13 mouse cellular contexts compared by ENCODE assay signal in genomic region chr13:45511706-45512435, GRCm38 (mm10). TPM values are rescaled to one million over a fixed set of nuclear protein-coding genes. Genes with fewer than 3 reads are reported as not detected.
DNase-seq lines count a peak whose midpoint lies in the region; ATAC-seq lines count a peak whose summit lies in the region.
"Had no signal": no experiment of that assay in that cellular context is flagged by ENCODE, and none has a peak within 500 bp of the region (broad histone marks: within the 10 kb centered on the region; RNA-seq: fewer than 3 reads in every experiment).

No protein-coding gene starts in this region.

- ATAC-seq in heart, embryonic 12.5 days (ENCODE audit: insufficient number of reproducible peaks, low FRiP score), result no peak
- no peak for ATAC-seq in lung, embryonic 16.5 days (ENCODE audit: low read depth)
- ATAC-seq in stomach, embryonic 15.5 days (ENCODE audit: insufficient read depth, low FRiP score, low read depth), result peak; percentile 43; the same call in 1 of the 2 replicates
- ATAC-seq: activated CD4-positive, CD25-positive, alpha-beta regulatory T cell, adult 4 months had no signal

- no peaks in the 10 kb centered on the region for H3K27me3 ChIP-seq in heart, embryonic 12.5 days (replicated peaks)
- H3K27me3 ChIP-seq in lung, embryonic 16.5 days (ENCODE audit: control insufficient read depth, insufficient read depth, low read depth, low read length), result no peaks in the 10 kb centered on the region
- no peaks in the 10 kb centered on the region for H3K27me3 ChIP-seq in stomach, embryonic 15.5 days (replicated peaks)
- H3K27me3 ChIP-seq: neural tube, embryonic 12.5 days had no signal

- no peak for DNase-seq in heart, postnatal 36 days
- DNase-seq in lung, postnatal 10 days, result no peak
- DNase-seq in kidney, postnatal 14 days, result peak; percentile 38
- DNase-seq in embryo, embryonic 11 days, result no peak
- no peak for DNase-seq in natural killer cell, adult 2 months (ENCODE audit: low spot score in 2 of 2)
- DNase-seq: gastrocnemius, postnatal 10 days; right cerebral cortex, postnatal 14 days; thymus, postnatal 25 days had no signal

- peak overlapping the region; percentile 38 for H3K4me2 ChIP-seq in heart, embryonic 12.5 days
- H3K4me2 ChIP-seq in lung, embryonic 16.5 days (ENCODE audit: low read depth, low read length), result no peak overlapping the region
- no peak overlapping the region for H3K4me2 ChIP-seq in stomach, embryonic 15.5 days
- H3K4me2 ChIP-seq: neural tube, embryonic 12.5 days had no signal

- peak overlapping the region; percentile 63 for H3K27ac ChIP-seq in heart, embryonic 12.5 days (ENCODE audit: poor library complexity, severe bottlenecking)
- H3K27ac ChIP-seq in lung, embryonic 16.5 days (ENCODE audit: low read length), result peak overlapping the region; percentile 48; the same call in 1 of the 2 replicates
- peak overlapping the region; percentile 52 for H3K27ac ChIP-seq in stomach, embryonic 15.5 days
- H3K27ac ChIP-seq: neural tube, embryonic 12.5 days had no signal

- intact Hi-C loops in heart, postnatal 36 days (cut with DNase I), result no loop called here

- peaks cover 79% of the 10 kb centered on the region for H3K4me1 ChIP-seq in heart, embryonic 12.5 days (replicated peaks)
- H3K4me1 ChIP-seq in lung, embryonic 16.5 days (replicated peaks; ENCODE audit: control insufficient read depth, insufficient read depth, low read length), result peaks cover 40% of the 10 kb centered on the region
- H3K4me1 ChIP-seq in stomach, embryonic 15.5 days, result peaks cover 44% of the 10 kb centered on the region

- H3K9ac ChIP-seq in heart, embryonic 12.5 days, result no peak overlapping the region
- 0 out of 2 replicates have a peak overlapping the region, but pooled peaks have one; percentile 14 for H3K9ac ChIP-seq in lung, embryonic 16.5 days (ENCODE audit: low read length)
- no peak overlapping the region for H3K9ac ChIP-seq in stomach, embryonic 15.5 days
- H3K9ac ChIP-seq: neural tube, embryonic 12.5 days had no signal

- WGBS in heart, embryonic 12.5 days, result 60% methylated on average over 6 of the region's 6 CpGs
- WGBS in lung, embryonic 16.5 days, result 58% methylated on average over 6 of the region's 6 CpGs
- 63% methylated on average over 6 of the region's 6 CpGs for WGBS in stomach, embryonic 15.5 days

- no peak overlapping the region for H3K4me3 ChIP-seq in heart, embryonic 12.5 days
- H3K4me3 ChIP-seq in lung, embryonic 16.5 days (ENCODE audit: low read length), result no peak overlapping the region
- no peak overlapping the region for H3K4me3 ChIP-seq in stomach, embryonic 15.5 days (replicated peaks)
- H3K4me3 ChIP-seq: neural tube, embryonic 12.5 days had no signal

- no peaks in the 10 kb centered on the region for H3K9me3 ChIP-seq in heart, embryonic 12.5 days (replicated peaks)
- no peaks in the 10 kb centered on the region for H3K9me3 ChIP-seq in lung, embryonic 16.5 days (ENCODE audit: control insufficient read depth, low read length)
- no peaks in the 10 kb centered on the region for H3K9me3 ChIP-seq in stomach, embryonic 15.5 days
- H3K9me3 ChIP-seq: neural tube, embryonic 12.5 days had no signal

- peaks cover 5% of the 10 kb centered on the region; the same call in 1 of the 2 replicates for H3K36me3 ChIP-seq in heart, embryonic 12.5 days
- no peaks in the 10 kb centered on the region for H3K36me3 ChIP-seq in lung, embryonic 16.5 days (ENCODE audit: control insufficient read depth, insufficient read depth, low read length)
- no peaks in the 10 kb centered on the region for H3K36me3 ChIP-seq in stomach, embryonic 15.5 days
- H3K36me3 ChIP-seq: neural tube, embryonic 12.5 days had no signal

RNA-seq across cellular contexts. Expression of gene Gmpr, which starts 4.6 kb away (rescaled TPM):
- 165 and 166 TPM in 2 replicates for polyA plus RNA-seq in heart, embryonic 12.5 days (2016; fragmentation: Nextera tagmentation; extraction: Ambion mirVana)
- 100 to 1,000 TPM; 174 to 188 TPM for total RNA-seq in heart, postnatal 36 days (2021)
- 23.4 and 29.2 TPM in 2 replicates for polyA plus RNA-seq in lung, embryonic 16.5 days (2015; fragmentation: Nextera tagmentation; extraction: Ambion mirVana)
- polyA plus RNA-seq in stomach, embryonic 15.5 days (2015; fragmentation: Nextera tagmentation; extraction: Ambion mirVana), result 35.2 and 50.5 TPM in 2 replicates
- polyA plus RNA-seq: activated CD4-positive, CD25-positive, alpha-beta regulatory T cell, adult 4 months had no signal
